Mouse (Mus musculus) CH12.LX (cell line): ENCODE measurements around the gene Cenph.

Experiments
- CTCF ChIP-seq, 2 experiments: IDR thresholded peaks in 1 of 2; conservative IDR thresholded peaks in 1 of 2; 2 replicates each; pipeline ENCODE4 v1.5.1; 2011 to 2012; ENCODE audit warnings: low read depth in 2 of 2, low read length in 2 of 2, improper control_type of control experiment in 1 of 2, inconsistent platforms in 1 of 2, mild to moderate bottlenecking in 1 of 2, moderate library complexity in 1 of 2
- E2F4 ChIP-seq: IDR thresholded peaks from 2 replicates; pipeline ENCODE4 v1.6.1; 2011; ENCODE audit warnings: low read depth, low read length, improper control_type of control experiment; ENCODE audit not compliant: insufficient replicate concordance
- EP300 ChIP-seq: IDR thresholded peaks from 2 replicates; pipeline ENCODE4 v1.6.1; 2011; ENCODE audit warnings: low read length, improper control_type of control experiment
- GABPA ChIP-seq: IDR thresholded peaks from 2 replicates; pipeline ENCODE4 v1.6.1; 2012; ENCODE audit warnings: low read depth, low read length, improper control_type of control experiment, inconsistent platforms; ENCODE audit not compliant: insufficient replicate concordance
- POLR2A ChIP-seq: IDR thresholded peaks from 2 replicates; pipeline ENCODE4 v1.6.1; 2011; ENCODE audit warnings: low read depth, mild to moderate bottlenecking, improper control_type of control experiment, low read length
- ZC3H11A ChIP-seq: IDR thresholded peaks from 2 replicates; pipeline ENCODE4 v1.6.1; 2012; ENCODE audit warnings: low read depth, mild to moderate bottlenecking, inconsistent platforms, low read length, improper control_type of control experiment

DNA sequence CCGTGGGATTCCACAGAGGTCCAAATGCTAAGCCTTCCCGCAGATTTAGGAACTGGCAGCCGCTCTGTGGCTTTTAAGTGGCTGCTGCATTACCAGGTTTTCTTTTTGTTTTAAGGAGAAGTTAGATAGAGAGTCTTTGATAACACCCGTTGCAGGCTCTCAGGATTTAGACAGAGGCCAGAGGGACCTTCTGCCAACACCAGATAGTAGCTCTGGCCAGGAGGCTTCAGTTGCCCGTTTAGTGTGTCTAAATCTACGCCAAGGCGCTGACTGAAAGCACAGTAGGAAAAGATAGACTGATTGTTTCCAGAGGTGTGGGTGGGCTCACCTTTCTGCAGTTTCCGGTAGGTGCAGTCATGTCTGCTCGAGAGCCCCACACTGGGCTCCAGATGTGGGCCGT lies 50.5 kb downstream of the Cenph start:
- no peak for TF ChIP-seq POLR2A
- no peak for TF ChIP-seq EP300
- TF ChIP-seq CTCF (conservative IDR thresholded peaks at IDR 0.05 in 1 of 2, IDR thresholded peaks at IDR 0.05 in 1 of 2; ENCODE audit: low read depth in 2 of 2, low read length in 2 of 2), result no peak
- no peak for TF ChIP-seq GABPA
- TF ChIP-seq E2F4, result no peak
- TF ChIP-seq ZC3H11A, result no peak
